In genomic region chr2:73277021-73277708, GRCm38 (mm10) we compare ENCODE assay signal across 10 mouse cellular contexts. TPM values are rescaled to one million over a fixed set of nuclear protein-coding genes. Genes with fewer than 3 reads are reported as not detected.
DNase-seq lines count a peak whose midpoint lies in the region; ATAC-seq and TF ChIP-seq lines count a peak whose summit lies in the region.
"Had no signal": no experiment of that assay in that cellular context is flagged by ENCODE, and none has a peak within 500 bp of the region (broad histone marks: within the 10 kb centered on the region; RNA-seq: fewer than 3 reads in every experiment).

No protein-coding gene starts in this region.

- WGBS in heart, embryonic 11.5 days (ENCODE audit: insufficient replicate concordance), result under 1% methylated on average over 38 of the region's 38 CpGs
- under 1% methylated on average over 38 of the region's 38 CpGs for WGBS in forebrain, embryonic 10.5 days
- WGBS in limb, embryonic 14.5 days, result 2% methylated on average over 38 of the region's 38 CpGs
- WGBS in stomach, postnatal 0 days, result 6% methylated on average over 38 of the region's 38 CpGs

- peak overlapping the region; percentile 23 for H3K4me3 ChIP-seq in heart, embryonic 11.5 days (ENCODE audit: low read depth, low read length)
- peak overlapping the region; percentile 43 for H3K4me3 ChIP-seq in forebrain, embryonic 10.5 days
- peak overlapping the region; percentile 24 for H3K4me3 ChIP-seq in limb, embryonic 14.5 days (replicated peaks; ENCODE audit: low read length)
- 0 out of 2 replicates have a peak overlapping the region, but pooled peaks have one; percentile 13 for H3K4me3 ChIP-seq in stomach, postnatal 0 days (ENCODE audit: low read depth, low read length)

- DNase-seq in heart, postnatal 25 days (ENCODE audit: low spot score), result no peak
- DNase-seq in CD4-positive helper T cell, adult 2 months (ENCODE audit: low read depth, low spot score), result peak; percentile 15
- DNase-seq in forebrain, embryonic 10.5 days (ENCODE audit: extremely low spot score, low spot score), result peak; percentile 61
- DNase-seq in limb, embryonic 14.5 days (ENCODE audit: low spot score), result no peak
- DNase-seq in stomach, postnatal 0 days (ENCODE audit: low spot score), result no peak

- no peaks in the 10 kb centered on the region for H3K9me3 ChIP-seq in heart, embryonic 11.5 days (replicated peaks; ENCODE audit: control insufficient read depth, low read length)
- H3K9me3 ChIP-seq in forebrain, embryonic 10.5 days, result no peaks in the 10 kb centered on the region
- H3K9me3 ChIP-seq in limb, embryonic 14.5 days (ENCODE audit: control insufficient read depth, low read length), result no peaks in the 10 kb centered on the region
- H3K9me3 ChIP-seq in stomach, postnatal 0 days (ENCODE audit: control insufficient read depth, low read length), result no peaks in the 10 kb centered on the region

- H3K9ac ChIP-seq in heart, embryonic 11.5 days (ENCODE audit: low read depth, low read length), result no peak overlapping the region
- 0 out of 2 replicates have a peak overlapping the region, but pooled peaks have one; percentile 25 for H3K9ac ChIP-seq in limb, embryonic 14.5 days (ENCODE audit: low read depth, low read length, severe bottlenecking)
- no peak overlapping the region for H3K9ac ChIP-seq in stomach, postnatal 0 days (ENCODE audit: low read length)

- ATAC-seq in heart, embryonic 11.5 days (replicated peaks; ENCODE audit: insufficient number of reproducible peaks, low FRiP score, low TSS enrichment), result no peak
- ATAC-seq in limb, embryonic 14.5 days (ENCODE audit: low FRiP score, low read depth), result no peak
- ATAC-seq in stomach, postnatal 0 days (ENCODE audit: low FRiP score, low TSS enrichment), result no peak
- no peak for ATAC-seq in inflammation-experienced regulatory T-cells, adult 6 months
- no peak for ATAC-seq in erythroid progenitor cell, adult 5-6 weeks (replicated peaks; ENCODE audit: low FRiP score, poor library complexity, severe bottlenecking)
- ATAC-seq: Patski had no signal

- no peak overlapping the region for H3K27ac ChIP-seq in heart, embryonic 11.5 days (ENCODE audit: low read depth, low read length)
- peak overlapping the region; percentile 56 for H3K27ac ChIP-seq in forebrain, embryonic 10.5 days
- H3K27ac ChIP-seq in limb, embryonic 14.5 days (replicated peaks; ENCODE audit: low read depth, low read length), result no peak overlapping the region; the same call in 1 of the 2 replicates
- H3K27ac ChIP-seq in stomach, postnatal 0 days (replicated peaks), result no peak overlapping the region

- TF ChIP-seq CTCF in stomach, postnatal 0 days (IDR thresholded peaks at IDR 0.05; ENCODE audit: low read depth), result no peak

- peak overlapping the region; percentile 42 for H3K4me2 ChIP-seq in heart, embryonic 11.5 days
- peak overlapping the region; percentile 37 for H3K4me2 ChIP-seq in limb, embryonic 14.5 days (replicated peaks; ENCODE audit: low read depth, low read length, severe bottlenecking)
- no peak overlapping the region for H3K4me2 ChIP-seq in stomach, postnatal 0 days (replicated peaks; ENCODE audit: low read depth)

- H3K4me1 ChIP-seq in heart, embryonic 11.5 days (ENCODE audit: control insufficient read depth, insufficient read depth, low read length), result peaks cover 44% of the 10 kb centered on the region
- peaks cover 74% of the 10 kb centered on the region for H3K4me1 ChIP-seq in forebrain, embryonic 10.5 days
- H3K4me1 ChIP-seq in limb, embryonic 14.5 days (ENCODE audit: control insufficient read depth, insufficient read depth, low read length), result peaks cover 39% of the 10 kb centered on the region
- 0 out of 2 replicates have a peak, but pooled peaks cover 4% of the 10 kb centered on the region for H3K4me1 ChIP-seq in stomach, postnatal 0 days (replicated peaks; ENCODE audit: control insufficient read depth, insufficient read depth)

- no peaks in the 10 kb centered on the region for H3K36me3 ChIP-seq in heart, embryonic 11.5 days (ENCODE audit: control insufficient read depth, insufficient read depth, low read length)
- no peaks in the 10 kb centered on the region for H3K36me3 ChIP-seq in forebrain, embryonic 10.5 days (replicated peaks)
- no peaks in the 10 kb centered on the region for H3K36me3 ChIP-seq in limb, embryonic 14.5 days (ENCODE audit: control insufficient read depth, insufficient read depth, low read length)
- no peaks in the 10 kb centered on the region for H3K36me3 ChIP-seq in stomach, postnatal 0 days (ENCODE audit: control insufficient read depth, insufficient read depth, low read length)

- TF ChIP-seq POLR2A in limb, embryonic 14.5 days (IDR thresholded peaks at IDR 0.05; ENCODE audit: borderline replicate concordance, extremely low read depth, insufficient read depth, insufficient read length), result no peak

- TF ChIP-seq EP300 in stomach, postnatal 0 days (optimal IDR thresholded peaks at IDR 0.05), result no peak

- peaks cover 76% of the 10 kb centered on the region for H3K27me3 ChIP-seq in heart, embryonic 11.5 days (ENCODE audit: control insufficient read depth, insufficient read depth, low read length)
- peaks cover 100% of the 10 kb centered on the region for H3K27me3 ChIP-seq in forebrain, embryonic 10.5 days (ENCODE audit: poor library complexity, severe bottlenecking)
- H3K27me3 ChIP-seq in limb, embryonic 14.5 days (ENCODE audit: control insufficient read depth, insufficient read depth, low read length), result peaks cover 85% of the 10 kb centered on the region
- peaks cover 21% of the 10 kb centered on the region; the same call in 1 of the 2 replicates for H3K27me3 ChIP-seq in stomach, postnatal 0 days (ENCODE audit: control insufficient read depth, insufficient read depth, low read length)

- intact Hi-C loops in heart, postnatal 25 days (cut with DNase I), result loop anchor here (10.0 kb wide), 4 partner anchors 302 to 1402 kb away; partner anchors contain the start of genes Hoxd13 and Pdk1

RNA-seq across cellular contexts. Expression of gene Sp9, which starts 5.4 kb away (rescaled TPM):
- 0.04 TPM in 1 of 2 replicates, not detected in the other for polyA plus RNA-seq in heart, embryonic 11.5 days (2014; fragmentation: Nextera tagmentation; extraction: Ambion mirVana)
- not detected for total RNA-seq in heart, postnatal 25 days (2021)
- 0.94 and 1.1 TPM in 2 replicates for polyA plus RNA-seq in forebrain, embryonic 10.5 days (2016; fragmentation: Nextera tagmentation; extraction: Ambion mirVana)
- 2.4 and 2.5 TPM in 2 replicates for polyA plus RNA-seq in limb, embryonic 14.5 days (2012; rRNA removed)
- 1.7 and 2.5 TPM in 2 replicates for polyA plus RNA-seq in limb, embryonic 14.5 days (2014; fragmentation: Nextera tagmentation; extraction: Ambion mirVana)
- polyA plus RNA-seq in stomach, postnatal 0 days (2015; fragmentation: Nextera tagmentation; extraction: Ambion mirVana), result 0.02 TPM in 1 of 2 replicates, not detected in the other
- polyA plus RNA-seq in inflammation-experienced regulatory T-cells, adult 6 months (2017; shearing (Covaris generic)), result not detected
- total RNA-seq in erythroid progenitor cell, adult 5-6 weeks (2015; ENCODE audit: low replicate concordance), result not detected in 2 replicates
- total RNA-seq in erythroid progenitor cell, adult 5-6 weeks (2017; ENCODE audit: low replicate concordance), result not detected in 2 replicates
- polyA plus RNA-seq: gonadal fat pad, adult 2 months; Patski had no signal

RNA-seq across cellular contexts. Expression of gene Scrn3, which starts 35.2 kb away (rescaled TPM):
- 12.5 and 17.5 TPM in 2 replicates for polyA plus RNA-seq in heart, embryonic 11.5 days (2014; fragmentation: Nextera tagmentation; extraction: Ambion mirVana)
- total RNA-seq in heart, postnatal 25 days (2021), result 10 to 100 TPM; 19.0 to 21.7 TPM
- polyA plus RNA-seq in forebrain, embryonic 10.5 days (2016; fragmentation: Nextera tagmentation; extraction: Ambion mirVana), result 12.8 and 13.8 TPM in 2 replicates
- polyA plus RNA-seq in limb, embryonic 14.5 days (2012; rRNA removed), result 12.0 and 13.6 TPM in 2 replicates
- polyA plus RNA-seq in limb, embryonic 14.5 days (2014; fragmentation: Nextera tagmentation; extraction: Ambion mirVana), result 12.0 and 12.2 TPM in 2 replicates
- 8.6 and 9.2 TPM in 2 replicates for polyA plus RNA-seq in stomach, postnatal 0 days (2015; fragmentation: Nextera tagmentation; extraction: Ambion mirVana)
- polyA plus RNA-seq in inflammation-experienced regulatory T-cells, adult 6 months (2017; shearing (Covaris generic)), result 10 to 100 TPM in 2 of 3 experiments, 1 to 10 TPM in 1; 8.8 to 13.5 (median 12.5) TPM
- 56.2 and 71.3 TPM in 2 replicates for total RNA-seq in erythroid progenitor cell, adult 5-6 weeks (2015; ENCODE audit: low replicate concordance)
- total RNA-seq in erythroid progenitor cell, adult 5-6 weeks (2017; ENCODE audit: low replicate concordance), result 108 and 110 TPM in 2 replicates

RNA-seq across cellular contexts. Expression of gene Cir1, which starts 35.3 kb away (rescaled TPM):
- polyA plus RNA-seq in heart, embryonic 11.5 days (2014; fragmentation: Nextera tagmentation; extraction: Ambion mirVana), result 17.1 and 17.6 TPM in 2 replicates
- total RNA-seq in heart, postnatal 25 days (2021), result 10 to 100 TPM; 13.4 to 14.7 TPM
- 13.3 and 14.0 TPM in 2 replicates for polyA plus RNA-seq in forebrain, embryonic 10.5 days (2016; fragmentation: Nextera tagmentation; extraction: Ambion mirVana)
- 14.4 and 22.1 TPM in 2 replicates for polyA plus RNA-seq in limb, embryonic 14.5 days (2012; rRNA removed)
- polyA plus RNA-seq in limb, embryonic 14.5 days (2014; fragmentation: Nextera tagmentation; extraction: Ambion mirVana), result 25.2 and 27.8 TPM in 2 replicates
- 17.3 and 19.6 TPM in 2 replicates for polyA plus RNA-seq in stomach, postnatal 0 days (2015; fragmentation: Nextera tagmentation; extraction: Ambion mirVana)
- 10 to 100 TPM; 18.9 to 30.4 (median 30.3) TPM for polyA plus RNA-seq in inflammation-experienced regulatory T-cells, adult 6 months (2017; shearing (Covaris generic))
- total RNA-seq in erythroid progenitor cell, adult 5-6 weeks (2015; ENCODE audit: low replicate concordance), result 19.8 and 39.4 TPM in 2 replicates
- total RNA-seq in erythroid progenitor cell, adult 5-6 weeks (2017; ENCODE audit: low replicate concordance), result 23.0 and 46.1 TPM in 2 replicates

RNA-seq across cellular contexts. Expression of gene Ola1, which starts 58.4 kb away (rescaled TPM):
- polyA plus RNA-seq in heart, embryonic 11.5 days (2014; fragmentation: Nextera tagmentation; extraction: Ambion mirVana), result 70.5 and 78.4 TPM in 2 replicates
- total RNA-seq in heart, postnatal 25 days (2021), result 10 to 100 TPM; 44.6 to 48.3 TPM
- polyA plus RNA-seq in forebrain, embryonic 10.5 days (2016; fragmentation: Nextera tagmentation; extraction: Ambion mirVana), result 111 and 112 TPM in 2 replicates
- polyA plus RNA-seq in limb, embryonic 14.5 days (2012; rRNA removed), result 33.6 and 49.7 TPM in 2 replicates
- polyA plus RNA-seq in limb, embryonic 14.5 days (2014; fragmentation: Nextera tagmentation; extraction: Ambion mirVana), result 89.8 and 95.4 TPM in 2 replicates
- polyA plus RNA-seq in stomach, postnatal 0 days (2015; fragmentation: Nextera tagmentation; extraction: Ambion mirVana), result 58.4 and 62.4 TPM in 2 replicates
- polyA plus RNA-seq in inflammation-experienced regulatory T-cells, adult 6 months (2017; shearing (Covaris generic)), result 10 to 100 TPM; 68.4 to 91.6 (median 88.3) TPM
- total RNA-seq in erythroid progenitor cell, adult 5-6 weeks (2015; ENCODE audit: low replicate concordance), result 28.9 and 46.5 TPM in 2 replicates
- total RNA-seq in erythroid progenitor cell, adult 5-6 weeks (2017; ENCODE audit: low replicate concordance), result 25.9 and 44.2 TPM in 2 replicates

Comparison
In these comparisons a context has a peak if more than half of its experiments do, and no peak if none do; other contexts are left out.
1. DNase-seq: peak in CD4-positive helper T cell, adult 2 months (single experiment) and forebrain, embryonic 10.5 days (single experiment); none in heart, postnatal 25 days (single experiment), limb, embryonic 14.5 days (single experiment) and stomach, postnatal 0 days (single experiment).
2. Peak in every context shown above with its lines, with median percentiles within 50 percentile points of each other: H3K4me3 ChIP-seq.